Mouse (Mus musculus): ENCODE measurements at regions not wholly inside any gene's neighbourhood (a gene's known extent, or its start where the extent isn't known, plus 50 kb on each side); places are given as distances from the start of the nearest gene placed in this dataset.

DNA sequence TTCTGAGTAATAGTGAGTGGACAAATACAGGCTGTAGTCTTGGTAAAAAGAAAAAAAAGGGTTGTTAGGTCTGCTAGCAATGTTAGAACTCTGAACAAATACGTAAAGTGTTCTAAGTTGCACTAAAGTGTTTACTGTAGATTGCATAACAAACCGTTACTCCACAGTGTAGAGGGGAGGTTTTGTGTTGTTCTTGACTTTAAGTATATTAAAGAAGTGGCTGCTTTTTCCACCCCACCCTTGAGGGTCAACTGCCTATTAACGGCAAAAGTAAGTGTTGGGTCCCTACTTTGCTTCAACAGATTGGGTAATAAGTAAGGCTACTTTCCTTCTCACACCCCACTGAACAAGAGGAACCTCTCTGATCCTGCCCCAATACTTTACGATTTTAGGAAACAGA lies 323.9 kb upstream of the Btbd3 start:
- TF ChIP-seq POLR2A (IDR thresholded peaks at IDR 0.05; ENCODE audit: insufficient read length, low read depth), result no peak
- no peak for TF ChIP-seq POLR2AphosphoS2 (IDR thresholded peaks at IDR 0.05; ENCODE audit: insufficient read length, low read depth)
